Mouse (Mus musculus): ENCODE data around the gene Tns2. TPM values are rescaled to one million over a fixed set of nuclear protein-coding genes. Genes with fewer than 3 reads are reported as not detected.

Tns2 gene
- total and polyA plus RNA-seq, 2 experiments from 2014 or later = 5.0 to 8.4 TPM

- peak; percentile 16; the same call in 1 of the 2 replicates for TF ChIP-seq CTCF (IDR thresholded peaks at IDR 0.05; ENCODE audit: low read depth)
- H3K9ac ChIP-seq = no peak overlapping the region
- H3K27ac ChIP-seq (ENCODE audit: low read depth, low read length) = peak overlapping the region; percentile 40; the same call in 1 of the 2 replicates
- no peak for ATAC-seq
- WGBS = 35% methylated on average over 10 of the region's 10 CpGs
- H3K9me3 ChIP-seq (ENCODE audit: low read length) = no peaks in the 10 kb centered on the region
- H3K4me2 ChIP-seq (ENCODE audit: low read depth) = peak overlapping the region; percentile 80
- peaks cover 5% of the 10 kb centered on the region; the same call in 1 of the 2 replicates for H3K4me1 ChIP-seq (ENCODE audit: insufficient read depth)
- peak overlapping the region; percentile 44; the same call in 1 of the 2 replicates for H3K4me3 ChIP-seq (ENCODE audit: low read depth, low read length)
- H3K36me3 ChIP-seq (ENCODE audit: insufficient read depth) = peaks cover 19% of the 10 kb centered on the region
- DNase-seq = no peak
- H3K27me3 ChIP-seq (ENCODE audit: insufficient read depth, low read length) = no peaks in the 10 kb centered on the region; the same call in 1 of the 2 replicates
These were observed 921 bp downstream of the Tns2 start for GRCm38 (mm10) chr15:102100996-102101671.

GRCm38 (mm10) chr15:102101672-102102541 is 1.7 kb downstream of the Tns2 start:
- WGBS = 35% methylated on average over 11 of the region's 11 CpGs
- Histone ChIP-seq H3K4me3 (ENCODE audit: low read depth, low read length) (no peak overlapping the region), H3K4me1 (ENCODE audit: insufficient read depth) (peaks cover 5% of the 10 kb centered on the region; the same call in 1 of the 2 replicates), H3K4me2 (ENCODE audit: low read depth) (no peak overlapping the region), H3K27me3 (ENCODE audit: insufficient read depth, low read length) (peaks cover 2% of the 10 kb centered on the region), H3K36me3 (ENCODE audit: insufficient read depth) (peaks cover 14% of the 10 kb centered on the region), H3K27ac (ENCODE audit: low read depth, low read length) (0 out of 2 replicates have a peak overlapping the region, but pooled peaks have one; percentile 40), H3K9ac (no peak overlapping the region), H3K9me3 (ENCODE audit: low read length) (no peaks in the 10 kb centered on the region)
- DNase-seq (no peak), ATAC-seq (no peak)
- no peak for TF ChIP-seq CTCF (IDR thresholded peaks at IDR 0.05; ENCODE audit: low read depth)

- no peak for DNase-seq
- H3K4me2 ChIP-seq (ENCODE audit: low read depth) = peak overlapping the region; percentile 23; the same call in 1 of the 2 replicates
- H3K9me3 ChIP-seq (ENCODE audit: low read length) = no peaks in the 10 kb centered on the region
- H3K27ac ChIP-seq (ENCODE audit: low read depth, low read length) = peak overlapping the region; percentile 62
- peaks cover 7% of the 10 kb centered on the region for H3K27me3 ChIP-seq (ENCODE audit: insufficient read depth, low read length)
- 0 out of 2 replicates have a peak overlapping the region, but pooled peaks have one; percentile 5 for H3K4me3 ChIP-seq (ENCODE audit: low read depth, low read length)
- H3K4me1 ChIP-seq (ENCODE audit: insufficient read depth) = peaks cover 5% of the 10 kb centered on the region; the same call in 1 of the 2 replicates
- TF ChIP-seq CTCF (IDR thresholded peaks at IDR 0.05; ENCODE audit: low read depth) = no peak
- no peak for ATAC-seq
- H3K9ac ChIP-seq = no peak overlapping the region
- peaks cover 8% of the 10 kb centered on the region; the same call in 1 of the 2 replicates for H3K36me3 ChIP-seq (ENCODE audit: insufficient read depth)
- WGBS = 32% methylated on average over 6 of the region's 6 CpGs
These were observed 2.4 kb downstream of the Tns2 start for GRCm38 (mm10) chr15:102102548-102103121.

GRCm38 (mm10) chr15:102103371-102103946 is 3.2 kb downstream of the Tns2 start:
- ATAC-seq (no peak), DNase-seq (no peak)
- Histone ChIP-seq H3K9ac (no peak overlapping the region; the same call in 1 of the 2 replicates), H3K27ac (ENCODE audit: low read depth, low read length) (peak overlapping the region; percentile 62), H3K36me3 (ENCODE audit: insufficient read depth) (0 out of 2 replicates have a peak, but pooled peaks cover under 1% of the 10 kb centered on the region), H3K9me3 (ENCODE audit: low read length) (no peaks in the 10 kb centered on the region), H3K4me3 (ENCODE audit: low read depth, low read length) (0 out of 2 replicates have a peak overlapping the region, but pooled peaks have one; percentile 5), H3K27me3 (ENCODE audit: insufficient read depth, low read length) (peaks cover 7% of the 10 kb centered on the region), H3K4me1 (ENCODE audit: insufficient read depth) (peaks cover 5% of the 10 kb centered on the region; the same call in 1 of the 2 replicates), H3K4me2 (ENCODE audit: low read depth) (peak overlapping the region; percentile 23)
- WGBS = 9% methylated on average over 14 of the region's 14 CpGs
- TF ChIP-seq CTCF (IDR thresholded peaks at IDR 0.05; ENCODE audit: low read depth) = no peak

GRCm38 (mm10) chr15:102103947-102104555 is 3.8 kb downstream of the Tns2 start:
- Histone ChIP-seq H3K9me3 (ENCODE audit: low read length) (no peaks in the 10 kb centered on the region), H3K4me1 (ENCODE audit: insufficient read depth) (peaks cover 5% of the 10 kb centered on the region; the same call in 1 of the 2 replicates), H3K9ac (no peak overlapping the region), H3K36me3 (ENCODE audit: insufficient read depth) (no peaks in the 10 kb centered on the region), H3K27ac (ENCODE audit: low read depth, low read length) (no peak overlapping the region), H3K27me3 (ENCODE audit: insufficient read depth, low read length) (peaks cover 7% of the 10 kb centered on the region), H3K4me2 (ENCODE audit: low read depth) (peak overlapping the region; percentile 23), H3K4me3 (ENCODE audit: low read depth, low read length) (no peak overlapping the region)
- no peak for DNase-seq
- WGBS = 29% methylated on average over 12 of the region's 12 CpGs
- no peak for TF ChIP-seq CTCF (IDR thresholded peaks at IDR 0.05; ENCODE audit: low read depth)
- no peak for ATAC-seq

GRCm38 (mm10) chr15:102105360-102105759 is 5.1 kb downstream of the Tns2 start:
- no peak for DNase-seq
- no peak overlapping the region for H3K4me2 ChIP-seq (ENCODE audit: low read depth)

More at GRCm38 (mm10) chr15:102105360-102105759, 5.1 kb downstream of the Tns2 start:
- Histone ChIP-seq H3K9ac (no peak overlapping the region), H3K9me3 (ENCODE audit: low read length) (no peaks in the 10 kb centered on the region), H3K4me1 (ENCODE audit: insufficient read depth) (no peaks in the 10 kb centered on the region), H3K27ac (ENCODE audit: low read depth, low read length) (no peak overlapping the region), H3K36me3 (ENCODE audit: insufficient read depth) (no peaks in the 10 kb centered on the region), H3K27me3 (ENCODE audit: insufficient read depth, low read length) (peaks cover 7% of the 10 kb centered on the region), H3K4me3 (ENCODE audit: low read depth, low read length) (no peak overlapping the region)
- no peak for ATAC-seq
- TF ChIP-seq CTCF (IDR thresholded peaks at IDR 0.05; ENCODE audit: low read depth) = no peak
- WGBS = 38% methylated on average over 5 of the region's 5 CpGs
